Mouse (Mus musculus) mouse embryonic stem cell (cell line): Measurements from ENCODE around the gene Gm49388.

Experiments
- in situ Hi-C, 2 experiments: fragments of 300-500 bp; cut with MboI; formaldehyde crosslinking; loops; 1 replicate in 1 of 2; 3 replicates in 1 of 2; pipeline ENCODE4 v1.14.3; 2019 to 2020; ENCODE audit warnings: low sequenced_read_pairs in 2 of 2, low pct_unique_long_range_greater_than_20kb in 1 of 2, mixed read lengths in 1 of 2; ENCODE audit not compliant: unreplicated experiment in 1 of 2

Gm49388 gene

GRCm38 (mm10) chr7:127785308-127785707 is at the start of gene Gm49388:
Gm49388 (plus strand) TSS chr7:127785608.
- in situ Hi-C loops, result no loop called here

- in situ Hi-C loops, result no loop called here
These were observed 40.9 kb upstream of the Gm49388 start, which contains the start of gene Fbxl19 for GRCm38 (mm10) chr7:127744366-127745045. Fbxl19 (plus strand) TSS chr7:127744543.

GRCm38 (mm10) chr7:127745251-127745651 is 40.2 kb upstream of the Gm49388 start:
- in situ Hi-C loops, result no loop called here

GRCm38 (mm10) chr7:127745652-127746493 is 39.5 kb upstream of the Gm49388 start:
- in situ Hi-C loops, result no loop called here

- in situ Hi-C loops, result no loop called here
These were observed 38.6 kb upstream of the Gm49388 start for GRCm38 (mm10) chr7:127746494-127747491.

- in situ Hi-C loops, result no loop called here
These were observed 37.7 kb upstream of the Gm49388 start for GRCm38 (mm10) chr7:127747559-127748234.

GRCm38 (mm10) chr7:127748235-127748560 is 37.2 kb upstream of the Gm49388 start:
- in situ Hi-C loops, result no loop called here

- in situ Hi-C loops, result no loop called here
These were observed 35.0 kb upstream of the Gm49388 start for GRCm38 (mm10) chr7:127750131-127751127.

- in situ Hi-C loops, result no loop called here
These were observed 33.8 kb upstream of the Gm49388 start for GRCm38 (mm10) chr7:127751619-127752018.

- in situ Hi-C loops, result no loop called here
These were observed 33.3 kb upstream of the Gm49388 start for GRCm38 (mm10) chr7:127752069-127752468.

GRCm38 (mm10) chr7:127753158-127753557 is 32.2 kb upstream of the Gm49388 start:
- in situ Hi-C loops, result no loop called here

- in situ Hi-C loops, result no loop called here
These were observed 31.7 kb upstream of the Gm49388 start for GRCm38 (mm10) chr7:127753741-127754140.

- in situ Hi-C loops, result loop anchor here in 1 of 2 experiments (5.0 kb wide), 1 partner anchor 102 kb away; no protein-coding TSS in a partner anchor
These were observed 25.7 kb upstream of the Gm49388 start for GRCm38 (mm10) chr7:127759716-127760115.

- in situ Hi-C loops, result no loop called here
These were observed 24.9 kb upstream of the Gm49388 start for GRCm38 (mm10) chr7:127760478-127760877.

GRCm38 (mm10) chr7:127761026-127761425 is 24.4 kb upstream of the Gm49388 start:
- in situ Hi-C loops, result no loop called here

GRCm38 (mm10) chr7:127763642-127764041 is 21.8 kb upstream of the Gm49388 start:
- in situ Hi-C loops, result no loop called here

- in situ Hi-C loops, result no loop called here
These were observed 19.7 kb upstream of the Gm49388 start for GRCm38 (mm10) chr7:127765756-127766155.
